Mouse (Mus musculus) adrenal gland, postnatal 10 days (tissue): ENCODE results near the gene Mrps18a. TPM values are rescaled to one million over a fixed set of nuclear protein-coding genes. Genes with fewer than 3 reads are reported as not detected.
A peak's percentile ranks its signal among the peaks of the same experiment; 100 is the strongest.

ENCODE experiments used
- DNase-seq: peaks from one replicate; pipeline ENCODE4 v3.0.0; 2021; ENCODE audit warnings: mixed read lengths
- long read RNA-seq, 2 experiments: library from polyadenylated mRNA; stranded (forward); transcript quantifications; one replicate each; pipeline ENCODE4 v2.0.0; 2021
- total RNA-seq, 2 experiments: library from RNA; stranded (reverse); gene quantifications; 2 replicates each; pipeline ENCODE4 v1.2.3; 2021

Gene Mrps18a
- total RNA-seq = 100 to 1,000 TPM in 1 of 2 experiments, 10 to 100 TPM in 1; 100.0 to 108 TPM
- long read RNA-seq, experiment 1, transcript Mrps18a-201 (6 exons, 884 nt) = major isoform, 154 of 161 reads
- long read RNA-seq, experiment 1, partial matches to known transcripts = 1 of 161 reads
- long read RNA-seq, experiment 1, other reads (novel, unspliced or antisense) = 5 of 161 reads
- long read RNA-seq, experiment 2, transcript Mrps18a-201 (6 exons, 884 nt) = major isoform, 125 of 136 reads
- long read RNA-seq, experiment 2, partial matches to known transcripts = 0 of 136 reads
- long read RNA-seq, experiment 2, other reads (novel, unspliced or antisense) = 10 of 136 reads

DNA sequence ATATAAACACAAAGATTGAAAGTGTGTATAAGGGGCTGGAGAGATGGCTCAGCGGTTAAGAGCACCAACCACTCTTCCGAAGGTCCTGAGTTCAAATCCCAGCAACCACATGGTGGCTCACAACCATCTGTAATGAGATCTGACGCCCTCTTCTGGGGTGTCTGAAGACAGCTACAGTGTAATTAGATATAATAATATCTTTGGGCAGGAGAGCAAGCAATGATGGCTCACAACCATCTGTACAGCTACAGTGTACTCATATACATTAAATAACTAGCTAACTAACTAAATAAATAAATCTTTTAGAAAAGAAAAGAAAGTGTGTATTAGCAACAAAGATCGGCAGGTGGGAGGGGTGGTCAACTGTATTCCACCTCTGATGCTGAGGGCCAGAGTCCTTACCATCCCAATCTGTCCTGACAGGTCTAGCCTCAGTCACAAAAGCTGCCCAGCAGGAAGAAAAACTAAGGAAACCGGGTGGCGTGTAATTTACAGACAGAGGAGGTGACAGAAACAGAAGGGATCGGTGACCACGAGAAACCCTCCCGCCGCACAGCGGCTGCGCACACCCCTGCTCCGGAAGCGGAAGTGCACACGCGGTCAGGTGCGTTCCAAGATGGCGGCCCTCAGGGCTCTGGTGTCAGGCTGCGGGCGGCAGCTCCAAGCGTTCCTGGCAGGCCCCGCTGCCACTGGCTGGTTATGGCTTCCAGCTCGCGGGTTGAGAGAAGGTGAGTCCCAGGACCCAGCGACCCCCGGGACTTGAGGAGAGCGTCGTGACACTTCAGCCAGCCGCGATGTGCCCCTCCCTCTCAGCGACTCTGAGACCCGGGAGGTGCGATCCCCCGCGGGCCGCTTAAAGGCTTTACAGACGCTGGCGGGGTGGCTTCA lies at the start of gene Mrps18a:
Gene Mrps18a, plus strand, starts transcription at position 585 of the 888 bp plus-strand sequence.
- peak; percentile 92 for DNase-seq

DNA sequence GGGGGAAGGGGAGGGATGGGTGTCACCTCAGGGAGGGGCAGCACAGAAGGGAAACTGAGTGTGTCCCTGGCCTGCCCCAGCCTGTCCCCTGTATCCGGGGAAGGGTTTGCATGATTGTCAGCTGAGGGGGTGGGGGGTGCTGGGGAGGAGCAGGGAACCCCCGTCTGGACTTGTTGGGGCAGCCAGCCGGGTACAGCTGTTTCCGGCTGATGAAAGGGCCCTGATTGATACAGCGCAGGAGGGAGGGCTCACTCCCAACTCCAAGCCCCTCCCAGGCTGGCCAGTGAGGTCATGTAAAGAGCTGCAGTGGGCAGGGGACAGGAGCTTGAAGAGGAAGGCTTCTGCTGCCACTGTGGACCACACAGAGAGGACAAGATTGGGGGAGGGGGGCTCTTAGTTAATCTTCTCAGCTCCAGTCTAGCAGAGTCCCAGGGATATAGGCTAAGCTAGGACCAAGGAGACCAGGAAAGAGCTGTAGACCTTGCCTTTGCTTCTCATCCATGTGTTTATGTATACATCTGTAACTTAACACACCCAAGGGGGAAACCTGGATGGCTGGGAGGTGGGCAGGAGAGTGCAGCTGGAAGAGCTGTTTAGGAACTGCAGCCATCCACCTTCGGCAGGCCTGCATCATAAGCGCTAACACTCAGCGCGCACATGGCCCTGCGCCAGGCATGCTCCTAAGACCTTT lies 47.4 kb upstream of the Mrps18a start:
- no peak for DNase-seq

DNA sequence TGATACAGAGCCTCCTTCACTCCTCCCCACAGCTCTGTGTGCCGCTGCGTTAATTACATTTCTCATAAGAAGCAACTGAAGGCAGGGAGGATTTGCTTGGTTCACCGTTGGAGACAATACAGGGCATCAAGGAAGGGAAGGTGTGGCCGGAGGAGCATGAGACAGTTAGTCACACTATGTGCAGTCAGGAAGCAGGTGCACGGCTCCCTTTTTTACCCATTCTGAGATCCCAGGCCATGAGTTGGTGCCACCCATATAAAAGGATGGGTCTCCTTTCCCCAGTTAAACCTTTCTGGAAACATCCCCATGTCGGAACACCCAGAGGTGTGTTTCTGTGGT lies 46.8 kb upstream of the Mrps18a start:
- no peak for DNase-seq

DNA sequence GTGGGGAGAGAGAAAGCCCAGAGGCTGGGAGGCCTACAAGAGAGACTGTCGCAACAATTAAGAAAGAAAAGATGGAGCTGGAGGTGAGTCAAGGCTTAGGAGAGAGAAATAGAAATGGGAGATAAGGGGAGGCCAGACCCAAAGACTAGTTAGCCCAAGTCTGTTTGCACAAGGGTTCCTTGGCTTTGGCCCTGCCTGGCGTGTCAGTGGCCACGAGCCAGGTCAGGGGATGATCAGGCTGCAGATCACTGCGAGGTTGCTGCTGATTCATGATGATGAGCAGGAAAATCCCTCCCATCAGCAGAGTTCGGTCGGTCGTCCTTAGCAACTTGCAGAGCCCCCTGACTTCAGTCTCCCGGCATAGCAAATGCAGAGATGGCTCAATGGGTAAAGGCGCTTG lies 40.7 kb upstream of the Mrps18a start:
- peak; percentile 50 for DNase-seq

DNA sequence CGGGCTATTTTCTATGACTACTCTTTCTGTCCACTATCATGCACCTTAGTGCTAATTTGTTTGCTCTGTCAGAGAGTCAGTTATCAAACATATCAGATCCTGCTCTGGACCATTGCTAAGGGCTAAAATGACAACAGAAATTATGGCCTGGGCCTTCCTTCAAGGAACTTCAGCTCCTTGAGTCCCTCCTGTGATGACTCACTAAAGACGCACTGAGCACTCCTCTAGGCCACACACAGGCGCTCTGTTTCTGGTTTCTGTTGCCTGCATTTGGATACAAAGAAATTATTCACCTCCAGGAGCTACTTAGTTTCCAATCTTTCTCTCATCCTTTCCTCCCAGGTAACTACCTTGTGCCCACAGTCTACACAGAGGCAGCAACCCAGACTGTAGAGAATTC lies 39.3 kb upstream of the Mrps18a start:
- no peak for DNase-seq

DNA sequence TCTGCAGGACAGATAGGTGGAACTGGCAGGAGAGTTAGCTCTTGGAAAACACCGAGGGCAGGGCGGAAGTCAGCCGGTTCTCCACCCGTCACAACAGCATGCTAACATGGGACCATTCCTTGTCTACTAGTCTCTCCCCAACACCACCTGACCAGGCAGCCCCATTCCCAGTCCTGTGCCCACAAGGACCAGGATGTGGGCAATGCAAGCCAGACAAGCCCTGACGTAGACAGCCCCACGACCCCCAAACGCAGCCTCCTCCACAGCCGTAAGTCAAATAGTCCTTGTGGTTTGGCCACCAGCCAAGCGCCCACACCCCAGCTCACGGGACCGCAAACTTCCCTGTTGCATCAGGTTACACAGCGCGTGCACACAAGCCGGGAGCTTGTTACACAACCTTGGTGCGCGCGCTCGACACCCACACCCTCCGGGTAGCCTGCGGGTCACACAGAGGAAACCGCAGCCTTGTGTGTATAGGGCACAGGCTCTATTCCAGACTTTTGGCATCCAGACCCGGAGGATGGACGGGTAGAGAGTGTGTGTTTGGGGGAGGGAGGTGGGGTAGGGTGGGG lies 37.0 kb upstream of the Mrps18a start:
- peak; percentile 84 for DNase-seq

DNA sequence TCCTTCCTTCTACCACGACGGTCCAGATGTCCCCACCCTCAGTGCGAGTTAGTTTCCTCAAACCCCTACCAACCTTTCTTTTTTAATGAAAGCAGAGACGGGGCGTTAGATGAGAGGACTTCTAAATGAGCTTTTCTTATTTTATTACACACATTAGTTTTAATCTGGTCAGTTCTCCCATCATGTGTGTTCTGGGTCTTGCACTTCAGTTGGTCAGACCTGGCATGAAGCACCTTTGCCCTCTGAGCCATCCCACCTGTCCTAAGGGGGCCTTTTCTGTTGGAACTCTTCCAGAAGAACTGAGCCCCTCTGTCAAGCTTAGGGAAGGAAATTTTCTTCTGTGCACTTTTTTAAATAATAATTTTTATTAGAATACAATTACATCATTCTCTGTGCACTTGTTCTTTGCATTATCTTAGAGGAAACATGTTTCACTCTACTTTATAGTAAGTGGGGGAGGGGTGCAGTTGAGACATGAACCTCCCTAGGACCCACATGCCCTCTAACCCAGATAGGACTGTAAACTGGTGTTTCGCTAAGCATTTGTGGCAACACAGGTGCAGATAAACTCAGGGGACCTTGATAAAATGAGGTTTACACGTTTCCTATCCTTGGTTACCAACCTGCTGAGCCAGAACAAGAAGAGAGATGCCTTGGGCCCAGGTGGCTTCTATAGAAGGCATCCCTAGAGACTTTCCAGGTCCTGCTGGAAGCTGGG lies 36.2 kb upstream of the Mrps18a start:
- DNase-seq = no peak

DNA sequence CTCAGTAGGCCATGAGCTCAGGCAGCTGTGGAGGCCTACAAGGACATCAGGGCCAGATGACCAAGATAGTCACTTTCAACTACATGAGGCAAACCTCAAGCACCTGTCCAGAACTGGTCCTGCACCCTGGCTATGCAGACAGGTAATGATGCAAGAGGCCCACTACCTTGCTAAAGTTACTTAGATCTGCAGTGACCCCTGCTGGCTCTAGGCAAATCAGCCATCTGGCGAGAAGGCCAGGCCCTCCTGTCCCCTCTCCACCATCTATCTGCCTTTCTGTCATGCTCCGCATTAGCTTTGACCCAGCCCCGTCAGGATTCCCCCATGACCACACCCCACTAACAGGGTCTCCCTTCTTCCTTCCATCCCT lies 35.7 kb upstream of the Mrps18a start:
- DNase-seq = peak; percentile 63

DNA sequence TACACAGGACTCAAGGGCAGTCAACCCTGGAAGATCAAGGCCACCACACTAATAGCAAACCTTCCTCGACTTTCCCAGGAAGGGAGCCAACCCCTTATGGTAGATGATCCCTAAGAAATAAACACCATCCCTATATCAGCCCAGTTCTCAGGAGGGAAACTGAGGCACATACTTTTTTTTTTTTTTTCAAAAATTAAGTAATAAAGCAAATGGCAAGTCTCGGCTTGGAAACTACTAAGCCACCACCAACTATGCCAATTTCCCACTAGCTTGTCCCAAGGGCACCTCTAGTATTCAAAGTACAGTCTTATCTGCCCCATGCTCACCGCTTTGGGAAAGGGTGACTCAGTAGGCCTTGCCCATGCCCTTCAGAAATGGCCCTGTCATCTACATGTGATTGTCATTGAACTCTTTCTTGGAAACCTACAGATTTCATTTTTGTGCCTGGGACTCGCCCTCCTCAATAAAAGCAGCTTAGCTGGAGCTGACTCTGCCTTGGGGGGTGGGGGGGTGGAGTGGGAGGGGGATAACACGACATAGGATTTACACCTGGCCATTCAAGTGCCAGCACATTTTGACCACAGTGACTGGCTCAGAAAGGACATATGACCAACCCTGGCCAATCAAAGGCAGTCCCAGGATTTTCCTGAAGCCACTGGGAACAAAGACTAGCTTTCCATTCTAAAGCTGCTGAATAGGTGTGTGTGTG lies 35.1 kb upstream of the Mrps18a start:
- DNase-seq = peak; percentile 59

DNA sequence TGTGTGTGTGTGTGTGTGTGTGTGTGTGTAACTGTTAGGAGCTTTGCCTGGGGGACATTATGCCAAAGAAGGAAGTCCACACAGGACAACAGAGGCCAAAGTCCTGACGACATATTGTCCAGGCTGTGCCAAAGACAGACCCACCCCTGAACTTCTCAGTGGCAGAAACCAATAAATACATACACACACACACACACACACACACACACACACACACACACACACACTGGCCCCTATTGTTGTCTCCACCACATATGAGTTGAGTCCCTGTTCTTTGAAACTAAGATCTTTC lies 34.6 kb upstream of the Mrps18a start:
- no peak for DNase-seq

DNA sequence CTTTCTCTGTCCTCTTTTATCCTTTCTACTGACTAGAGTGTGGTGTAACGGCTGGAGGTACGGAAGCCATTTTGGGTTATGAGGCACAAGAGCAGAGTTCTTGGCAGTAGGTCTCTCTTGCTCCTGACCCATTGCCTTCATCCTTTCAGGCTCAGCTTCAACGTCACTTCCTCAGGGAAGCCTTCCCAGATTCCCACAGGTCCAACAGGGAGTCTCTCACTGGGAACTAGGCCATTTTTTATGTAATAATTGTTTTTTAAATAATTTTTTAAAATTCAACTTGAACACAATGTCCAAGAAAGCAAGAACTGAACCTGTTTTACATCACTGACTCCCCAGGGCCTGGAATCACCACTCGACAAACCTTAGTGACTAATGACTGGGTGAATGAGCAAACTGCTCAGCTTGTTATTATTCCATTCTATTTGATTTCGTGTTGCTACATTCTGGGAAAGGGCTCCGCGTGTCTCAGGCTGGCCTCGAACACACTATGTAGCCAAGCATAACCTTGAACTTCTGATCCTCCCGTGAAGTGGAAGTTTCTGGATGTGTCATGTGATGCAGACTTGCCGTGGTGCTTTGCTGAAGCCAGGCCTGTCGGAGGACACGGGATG lies 32.8 kb upstream of the Mrps18a start:
- no peak for DNase-seq

DNA sequence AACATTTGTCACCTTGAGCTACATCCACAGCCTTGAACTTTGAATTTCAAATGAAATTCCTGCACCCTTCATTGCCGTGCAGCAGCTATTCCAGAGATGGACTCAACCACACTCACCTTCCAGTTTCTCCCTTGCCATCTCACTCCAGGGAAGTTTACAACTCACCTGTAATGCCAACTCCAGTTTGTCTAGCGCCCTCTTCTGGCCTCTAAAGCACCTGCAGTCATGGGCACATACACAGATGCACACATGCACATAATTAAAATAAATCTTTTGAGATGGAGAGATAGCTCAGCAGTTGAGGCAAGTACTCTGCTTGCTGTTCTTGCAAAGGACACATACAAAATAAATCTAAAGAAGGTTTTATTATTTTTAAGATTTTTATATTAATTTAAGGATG lies 31.7 kb upstream of the Mrps18a start:
- no peak for DNase-seq

DNA sequence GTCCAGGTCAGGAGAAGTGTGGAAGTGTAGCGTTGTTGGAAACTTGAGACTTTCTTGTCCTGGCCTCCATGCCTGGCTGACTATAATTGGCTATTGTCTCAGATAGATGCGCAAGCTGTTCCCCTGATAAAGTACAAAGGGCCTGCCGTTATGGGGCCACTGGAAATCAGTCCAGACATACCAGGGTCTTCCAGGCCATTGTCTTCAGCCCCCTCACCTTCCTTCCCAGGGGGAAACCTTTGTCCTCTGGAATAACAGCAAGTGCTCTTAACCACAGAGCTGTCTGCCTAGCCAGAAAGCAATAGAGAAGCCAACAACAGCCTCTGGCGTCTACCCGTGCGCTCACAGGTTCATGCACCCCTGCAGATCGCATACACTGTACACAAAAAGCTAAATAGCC lies 30.4 kb upstream of the Mrps18a start:
- DNase-seq = no peak

DNA sequence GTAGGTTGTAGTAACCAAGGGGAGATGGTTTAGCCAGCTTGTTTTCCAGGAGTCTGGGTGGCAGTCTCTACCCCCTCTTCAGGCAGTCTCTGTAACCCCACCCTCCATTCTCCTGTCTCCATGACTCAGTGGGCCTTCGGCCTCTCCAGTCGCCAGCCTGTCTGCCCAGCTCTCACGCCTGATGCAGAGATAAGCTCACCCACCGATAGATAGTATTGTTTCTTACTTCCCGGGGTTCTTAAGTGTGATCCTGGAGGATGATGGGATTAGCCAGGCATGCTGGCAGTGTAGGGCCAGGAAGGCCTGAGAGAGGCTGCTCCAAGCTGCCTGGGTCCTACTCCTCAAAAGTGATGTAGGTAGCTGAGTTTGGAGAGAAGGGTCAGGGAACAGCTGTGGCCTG lies 29.7 kb upstream of the Mrps18a start:
- no peak for DNase-seq

DNA sequence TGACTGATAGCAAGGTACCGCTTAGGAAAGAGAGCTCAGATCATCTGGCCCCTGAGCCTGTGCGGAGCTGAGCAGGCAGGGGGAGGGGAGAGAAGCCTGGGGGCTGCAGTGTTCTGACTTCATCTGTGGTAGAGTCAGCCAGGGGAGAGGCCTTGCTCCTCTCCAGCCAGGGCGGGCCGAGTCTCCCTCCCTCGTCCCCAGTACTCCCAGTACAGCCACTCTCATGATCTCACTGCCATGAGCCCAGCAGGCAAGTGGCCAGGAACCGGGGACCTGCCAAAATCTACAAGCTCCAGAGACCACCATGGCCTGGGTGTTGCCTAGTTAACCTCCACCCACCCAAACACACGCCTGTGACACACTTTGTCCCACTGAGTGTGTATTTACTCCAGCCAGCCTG lies 29.1 kb upstream of the Mrps18a start:
- DNase-seq = peak; percentile 40

DNA sequence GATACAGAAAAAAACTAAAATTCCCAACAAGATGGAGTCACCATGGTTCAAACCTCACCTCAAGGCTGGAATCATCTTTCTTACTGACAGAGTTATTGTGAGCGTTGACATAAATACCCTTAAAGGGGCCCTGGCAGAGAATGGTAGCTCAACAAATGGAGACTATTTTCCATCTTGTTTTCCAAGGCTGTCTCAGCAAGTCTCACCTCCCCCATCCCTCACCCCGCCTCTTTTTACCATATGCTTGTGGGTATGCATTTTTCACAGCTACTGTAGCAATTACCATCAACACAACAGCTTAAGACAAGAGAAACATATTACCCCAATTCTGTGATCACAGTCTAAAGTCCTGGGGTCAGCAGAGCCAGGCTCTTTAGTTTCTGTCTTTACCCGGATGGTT lies 27.4 kb upstream of the Mrps18a start:
- DNase-seq = no peak

DNA sequence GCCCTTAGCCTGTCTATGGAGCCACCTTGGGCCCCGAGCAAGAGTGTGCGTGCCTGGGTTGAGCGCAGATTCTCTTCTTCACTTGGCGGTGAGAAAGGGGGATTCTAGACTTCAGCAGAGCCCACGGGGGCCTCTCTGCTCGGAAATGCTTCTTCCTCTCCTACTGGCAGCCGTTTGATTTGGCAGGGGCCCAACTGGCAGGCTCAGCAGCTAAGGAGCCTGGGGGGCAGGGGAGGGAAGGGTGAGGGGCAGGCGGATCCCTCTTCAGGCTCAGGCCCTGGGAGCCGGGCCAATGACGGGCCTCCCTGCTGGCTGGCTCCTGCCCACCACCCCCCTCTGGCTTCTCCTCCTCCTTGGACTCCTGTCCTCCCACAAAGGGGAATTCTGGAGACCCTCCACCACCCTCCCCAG lies 26.7 kb upstream of the Mrps18a start:
- peak; percentile 91 for DNase-seq

DNA sequence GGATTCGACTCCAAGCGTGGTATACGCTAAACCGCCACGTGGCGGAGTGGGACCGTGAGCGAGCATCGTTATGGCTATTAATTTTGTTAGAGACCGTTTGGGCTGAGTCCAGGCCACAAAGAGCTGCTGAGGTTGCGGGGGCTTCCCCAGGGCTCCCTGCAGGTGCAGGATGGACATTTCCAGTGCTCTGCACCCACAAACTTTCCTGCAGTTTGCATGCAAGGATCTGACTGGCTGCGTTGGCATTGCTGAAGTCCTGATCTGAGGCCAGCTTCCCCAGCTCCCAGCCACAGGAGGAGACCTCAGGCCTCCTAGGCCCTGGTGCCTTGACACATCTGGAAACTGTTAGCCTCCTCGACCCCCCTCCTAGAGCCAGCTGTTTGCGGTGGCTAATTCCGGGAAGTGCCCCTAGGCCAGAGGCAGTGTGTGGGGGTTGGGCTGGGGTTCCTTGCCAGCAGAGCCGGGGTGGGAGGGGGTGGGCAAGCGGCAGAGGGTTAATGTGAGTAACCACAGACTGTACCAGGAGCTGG lies 24.4 kb upstream of the Mrps18a start:
- no peak for DNase-seq

DNA sequence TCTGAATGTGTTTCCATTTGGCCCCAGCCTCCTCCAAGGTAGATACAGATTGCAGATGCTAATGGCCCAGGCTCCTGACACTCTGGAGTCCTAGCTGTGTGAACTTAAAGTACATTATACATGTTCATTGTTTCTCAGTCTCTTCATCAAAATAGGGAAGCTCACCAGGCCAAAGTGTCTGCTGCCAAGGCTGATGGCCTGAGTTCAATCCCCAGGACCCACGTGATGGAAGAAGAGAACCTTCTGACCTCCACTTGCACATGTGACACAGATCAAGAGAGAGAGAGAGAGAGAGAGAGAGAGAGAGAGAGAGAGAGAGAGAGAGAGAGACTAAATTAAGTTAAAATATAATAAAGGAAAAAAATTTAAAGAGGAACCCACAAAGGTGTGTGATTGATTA lies 19.4 kb upstream of the Mrps18a start:
- no peak for DNase-seq

DNA sequence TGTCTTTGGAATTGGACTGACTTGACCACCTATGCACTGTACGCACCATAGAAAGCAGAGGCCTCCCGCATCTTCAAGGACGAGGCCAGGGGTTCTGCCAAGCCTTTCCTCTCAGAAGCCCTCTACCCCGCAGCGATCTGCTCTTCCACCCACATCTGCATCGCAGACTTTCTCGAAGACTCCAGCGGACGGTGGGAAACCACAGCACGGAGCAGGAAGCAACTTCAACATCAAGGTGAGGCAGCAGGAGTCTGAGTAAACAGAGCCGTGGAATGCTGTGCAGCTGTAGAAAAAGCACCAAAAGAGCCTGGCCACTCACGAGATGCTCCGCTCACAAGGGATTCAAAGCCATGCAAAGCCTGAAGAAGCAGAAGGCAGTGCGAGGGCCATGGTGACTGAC lies 18.9 kb upstream of the Mrps18a start:
- no peak for DNase-seq

DNA sequence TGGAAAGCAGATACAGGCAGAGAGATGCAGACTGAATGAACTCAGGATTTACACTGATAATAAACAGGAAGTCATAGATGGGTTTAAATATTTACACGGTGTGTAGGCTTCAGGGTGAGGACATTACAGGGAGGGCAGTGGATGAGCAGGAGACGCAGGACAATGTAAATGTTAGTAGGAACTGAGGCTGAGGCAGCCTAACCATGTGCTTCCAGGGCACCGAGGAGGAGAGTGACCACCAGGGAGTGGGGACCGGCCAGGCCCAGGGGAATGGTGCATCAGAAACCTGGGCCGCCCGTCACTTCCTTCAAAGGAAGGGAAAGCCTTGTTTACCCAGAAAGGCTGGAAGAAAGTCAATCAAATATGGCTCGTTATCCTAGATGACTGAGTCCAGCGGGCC lies 12.3 kb upstream of the Mrps18a start:
- no peak for DNase-seq
